Mouse (Mus musculus): ENCODE results near the gene Stambpl1. TPM values are rescaled to one million over a fixed set of nuclear protein-coding genes. Genes with fewer than 3 reads are reported as not detected.

Stambpl1 gene
- total and polyA plus RNA-seq, 2 experiments from 2014 or later = 19.4 to 21.2 TPM

- 85% methylated on average over 3 of the region's 3 CpGs for WGBS
Observed at GRCm38 (mm10) chr19:34236049-34236448, 44.0 kb downstream of the Stambpl1 start.

DNA sequence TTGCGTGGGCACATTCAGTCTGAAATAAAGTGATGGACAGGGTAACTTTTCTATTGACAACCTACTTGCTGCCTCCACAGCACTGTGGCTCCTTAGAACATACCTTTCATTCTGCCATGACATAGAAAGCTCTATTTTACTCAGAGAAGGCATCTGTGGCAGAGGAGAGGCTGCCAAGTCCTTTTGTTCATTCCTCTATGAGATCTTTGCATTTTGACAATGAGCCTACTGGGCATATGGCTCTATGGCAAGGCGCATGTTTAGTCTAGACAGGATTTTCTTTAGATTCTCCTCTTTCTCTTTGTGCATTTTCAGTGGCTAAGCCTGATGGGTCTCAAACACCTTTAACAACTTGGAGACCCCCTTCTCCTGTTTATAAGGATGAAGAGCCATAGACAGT lies 45.7 kb downstream of the Stambpl1 start:
- DNase-seq (ENCODE audit: low spot score) (no peak), ATAC-seq (no peak)
- H3K9me3 ChIP-seq (ENCODE audit: low read length) = no peaks in the 10 kb centered on the region
- H3K4me2 ChIP-seq (ENCODE audit: low read depth, low read length) = no peak overlapping the region
- no peaks in the 10 kb centered on the region for H3K27me3 ChIP-seq (ENCODE audit: insufficient read depth, low read length)
- H3K9ac ChIP-seq (replicated peaks; ENCODE audit: low read length) = no peak overlapping the region
- no peak for TF ChIP-seq CTCF (IDR thresholded peaks at IDR 0.05; ENCODE audit: low read depth)
- peaks cover 8% of the 10 kb centered on the region; the same call in 1 of the 2 replicates for H3K36me3 ChIP-seq (ENCODE audit: insufficient read depth, low read length)
- 97% methylated on average over 2 of the region's 2 CpGs for WGBS
- no peak overlapping the region for H3K4me3 ChIP-seq (ENCODE audit: low read length)
- H3K4me1 ChIP-seq (ENCODE audit: insufficient read depth, low read length) = no peaks in the 10 kb centered on the region
- no peak overlapping the region for H3K27ac ChIP-seq

More at GRCm38 (mm10) chr19:34236049-34236448, 44.0 kb downstream of the Stambpl1 start:
- H3K9me3 ChIP-seq (ENCODE audit: low read length) = no peaks in the 10 kb centered on the region
- TF ChIP-seq CTCF (IDR thresholded peaks at IDR 0.05; ENCODE audit: low read depth) = no peak
- H3K36me3 ChIP-seq (ENCODE audit: insufficient read depth, low read length) = peaks cover 8% of the 10 kb centered on the region; the same call in 1 of the 2 replicates
- no peaks in the 10 kb centered on the region for H3K4me1 ChIP-seq (ENCODE audit: insufficient read depth, low read length)
- H3K9ac ChIP-seq (replicated peaks; ENCODE audit: low read length) = no peak overlapping the region
- H3K27me3 ChIP-seq (ENCODE audit: insufficient read depth, low read length) = no peaks in the 10 kb centered on the region
- no peak overlapping the region for H3K4me3 ChIP-seq (ENCODE audit: low read length)
- no peak for DNase-seq (ENCODE audit: low spot score)
- ATAC-seq = no peak
- H3K27ac ChIP-seq = no peak overlapping the region
- no peak overlapping the region for H3K4me2 ChIP-seq (ENCODE audit: low read depth, low read length)

GRCm38 (mm10) chr19:34240273-34241039 lies 48.4 kb downstream of the Stambpl1 start:
- 91% methylated on average over 5 of the region's 5 CpGs for WGBS
- no peaks in the 10 kb centered on the region for H3K9me3 ChIP-seq (ENCODE audit: low read length)
- no peak for ATAC-seq
- DNase-seq (ENCODE audit: low spot score) = no peak
- H3K4me2 ChIP-seq (ENCODE audit: low read depth, low read length) = no peak overlapping the region
- no peaks in the 10 kb centered on the region for H3K36me3 ChIP-seq (ENCODE audit: insufficient read depth, low read length)
- H3K4me1 ChIP-seq (ENCODE audit: insufficient read depth, low read length) = no peaks in the 10 kb centered on the region
- no peak overlapping the region for H3K9ac ChIP-seq (replicated peaks; ENCODE audit: low read length)
- H3K27ac ChIP-seq = no peak overlapping the region
- no peak overlapping the region for H3K4me3 ChIP-seq (ENCODE audit: low read length)
- no peak for TF ChIP-seq CTCF (IDR thresholded peaks at IDR 0.05; ENCODE audit: low read depth)
- H3K27me3 ChIP-seq (ENCODE audit: insufficient read depth, low read length) = no peaks in the 10 kb centered on the region

- Histone ChIP-seq H3K36me3 (ENCODE audit: insufficient read depth, low read length) (no peaks in the 10 kb centered on the region), H3K27ac (no peak overlapping the region), H3K4me2 (ENCODE audit: low read depth, low read length) (no peak overlapping the region), H3K9me3 (ENCODE audit: low read length) (no peaks in the 10 kb centered on the region), H3K4me3 (ENCODE audit: low read length) (no peak overlapping the region), H3K4me1 (ENCODE audit: insufficient read depth, low read length) (no peaks in the 10 kb centered on the region), H3K27me3 (ENCODE audit: insufficient read depth, low read length) (no peaks in the 10 kb centered on the region), H3K9ac (replicated peaks; ENCODE audit: low read length) (no peak overlapping the region)
- 0 out of 2 replicates have a peak, but pooled peaks have one; percentile 25 for ATAC-seq
- WGBS = 69% methylated on average over 15 of the region's 15 CpGs
- peak; percentile 74 for TF ChIP-seq CTCF (IDR thresholded peaks at IDR 0.05; ENCODE audit: low read depth)
- peak; percentile 71 for DNase-seq (ENCODE audit: low spot score)
Observed at GRCm38 (mm10) chr19:34241247-34241915, 49.4 kb downstream of the Stambpl1 start.

- no peaks in the 10 kb centered on the region for H3K9me3 ChIP-seq (ENCODE audit: low read length)
- H3K36me3 ChIP-seq (ENCODE audit: insufficient read depth, low read length) = no peaks in the 10 kb centered on the region
- no peak overlapping the region for H3K4me2 ChIP-seq (ENCODE audit: low read depth, low read length)
- TF ChIP-seq CTCF (IDR thresholded peaks at IDR 0.05; ENCODE audit: low read depth) = no peak
- H3K4me3 ChIP-seq (ENCODE audit: low read length) = no peak overlapping the region
- ATAC-seq (no peak), DNase-seq (ENCODE audit: low spot score) (no peak)
- no peak overlapping the region for H3K9ac ChIP-seq (replicated peaks; ENCODE audit: low read length)
- no peak overlapping the region for H3K27ac ChIP-seq
- H3K27me3 ChIP-seq (ENCODE audit: insufficient read depth, low read length) = no peaks in the 10 kb centered on the region
- H3K4me1 ChIP-seq (ENCODE audit: insufficient read depth, low read length) = no peaks in the 10 kb centered on the region
Observed at GRCm38 (mm10) chr19:34242925-34243324, 50.9 kb downstream of the Stambpl1 start.

DNA sequence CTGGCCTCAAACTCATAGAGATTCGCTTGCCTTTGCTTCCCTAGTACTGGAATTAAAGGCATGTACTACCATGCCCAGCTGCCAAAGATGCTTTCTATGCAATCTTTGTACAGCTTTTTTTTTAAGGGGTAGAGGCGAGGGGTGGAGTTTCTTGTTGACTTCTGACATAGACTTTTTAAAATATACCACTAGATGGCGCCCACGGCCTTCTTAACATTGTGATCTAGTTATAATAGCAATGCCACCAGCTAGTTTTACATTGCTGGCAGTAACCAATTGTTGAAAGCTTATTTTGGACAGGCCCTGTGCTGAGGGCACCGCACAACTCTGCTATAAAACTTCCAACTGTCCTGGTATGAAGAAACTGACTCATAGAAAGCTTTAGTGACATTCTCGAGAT lies 52.0 kb downstream of the Stambpl1 start:
- peak; percentile 52 for ATAC-seq
- H3K27me3 ChIP-seq (ENCODE audit: insufficient read depth, low read length) = no peaks in the 10 kb centered on the region
- H3K4me2 ChIP-seq (ENCODE audit: low read depth, low read length) = no peak overlapping the region
- DNase-seq (ENCODE audit: low spot score) = peak; percentile 95
- no peak overlapping the region for H3K27ac ChIP-seq
- no peaks in the 10 kb centered on the region for H3K9me3 ChIP-seq (ENCODE audit: low read length)
- no peaks in the 10 kb centered on the region for H3K4me1 ChIP-seq (ENCODE audit: insufficient read depth, low read length)
- WGBS = 15% methylated on average over 6 of the region's 6 CpGs
- no peak overlapping the region for H3K4me3 ChIP-seq (ENCODE audit: low read length)
- H3K9ac ChIP-seq (replicated peaks; ENCODE audit: low read length) = no peak overlapping the region
- no peaks in the 10 kb centered on the region for H3K36me3 ChIP-seq (ENCODE audit: insufficient read depth, low read length)
- TF ChIP-seq CTCF (IDR thresholded peaks at IDR 0.05; ENCODE audit: low read depth) = peak; percentile 69

GRCm38 (mm10) chr19:34248558-34248957 lies 56.5 kb downstream of the Stambpl1 start:
- no peak overlapping the region for H3K9ac ChIP-seq (replicated peaks; ENCODE audit: low read length)
- no peaks in the 10 kb centered on the region for H3K27me3 ChIP-seq (ENCODE audit: insufficient read depth, low read length)
- H3K27ac ChIP-seq = no peak overlapping the region
- H3K4me3 ChIP-seq (ENCODE audit: low read length) = no peak overlapping the region
- H3K9me3 ChIP-seq (ENCODE audit: low read length) = no peaks in the 10 kb centered on the region
- H3K36me3 ChIP-seq (ENCODE audit: insufficient read depth, low read length) = no peaks in the 10 kb centered on the region
- DNase-seq (ENCODE audit: low spot score) = no peak
- no peak for TF ChIP-seq CTCF (IDR thresholded peaks at IDR 0.05; ENCODE audit: low read depth)
- H3K4me2 ChIP-seq (ENCODE audit: low read depth, low read length) = no peak overlapping the region
- ATAC-seq = no peak
- WGBS = 82% methylated on average over 5 of the region's 5 CpGs
- no peaks in the 10 kb centered on the region for H3K4me1 ChIP-seq (ENCODE audit: insufficient read depth, low read length)

All from hindbrain, postnatal 0 days (tissue).